Mouse (Mus musculus): Measurements from ENCODE around the gene Clnk. TPM values are rescaled to one million over a fixed set of nuclear protein-coding genes. Genes with fewer than 3 reads are reported as not detected.
"Not testable (repeated sequence)": the region's sequence is repeated elsewhere in the genome, so short reads cannot be mapped to it uniquely, and the experiment has no call there.

The Clnk gene
- 0.16 and 0.20 TPM in 2 replicates for polyA plus RNA-seq (2014; fragmentation: Nextera tagmentation; extraction: Ambion mirVana)

DNA sequence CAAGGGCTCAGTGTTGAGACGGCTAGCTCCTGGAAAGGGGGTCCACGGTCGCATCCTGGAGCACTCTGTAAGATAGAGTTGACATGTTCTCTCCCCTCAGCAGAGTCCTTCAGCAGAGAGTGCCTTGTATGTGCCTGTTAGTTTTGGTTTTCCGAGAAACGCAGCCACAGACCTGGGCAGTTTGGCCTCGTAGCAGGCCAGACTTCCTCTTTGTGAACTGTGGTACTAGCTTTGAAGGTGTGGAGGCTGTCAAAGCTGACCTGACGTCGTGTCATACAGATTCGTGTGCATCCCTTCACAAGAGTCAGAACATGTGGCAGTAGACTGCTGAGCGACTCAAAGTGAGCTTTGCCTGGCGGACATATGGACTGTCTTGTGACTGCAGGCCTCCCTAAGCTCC, at the start of gene Clnk:
Clnk (minus strand) TSS at position 191 of the 400 bp plus-strand sequence.
- 79% methylated on average over 11 of the region's 11 CpGs for WGBS

DNA sequence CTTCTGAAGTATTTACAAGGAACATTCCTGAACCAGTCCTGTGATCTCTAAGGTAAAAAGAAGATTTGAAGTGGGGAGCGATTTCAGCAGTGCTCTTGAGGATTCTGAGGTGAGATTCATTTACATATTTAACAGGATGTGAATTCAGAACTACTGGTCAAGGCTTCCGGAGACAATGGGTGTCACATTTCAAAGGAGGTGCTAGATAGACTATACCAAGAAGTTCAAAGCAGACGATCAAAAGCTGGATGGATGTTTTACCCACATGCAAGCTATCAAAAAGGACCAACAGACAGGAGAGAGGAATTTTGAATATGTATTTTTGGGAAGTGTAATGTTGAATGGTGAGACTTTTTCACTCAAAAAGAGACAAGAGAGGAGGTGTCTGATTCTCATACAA, 28.7 kb upstream of the Clnk start:
- Histone ChIP-seq H3K36me3 (ENCODE audit: control insufficient read depth, insufficient read depth, low read length) (no peaks in the 10 kb centered on the region), H3K4me3 (replicated peaks; ENCODE audit: low read depth, low read length) (no peak overlapping the region), H3K9ac (replicated peaks; ENCODE audit: low read length) (no peak overlapping the region), H3K27ac (replicated peaks; ENCODE audit: low read depth, low read length) (no peak overlapping the region), H3K27me3 (ENCODE audit: control insufficient read depth, insufficient read depth, low read length) (no peaks in the 10 kb centered on the region), H3K4me2 (ENCODE audit: low read length) (no peak overlapping the region), H3K9me3 (ENCODE audit: control insufficient read depth, low read length) (no peaks in the 10 kb centered on the region), H3K4me1 (ENCODE audit: control insufficient read depth, insufficient read depth, low read length) (no peaks in the 10 kb centered on the region)
- ATAC-seq (ENCODE audit: low FRiP score, low TSS enrichment) = no peak
- WGBS = 45% methylated on average over 3 of the region's 3 CpGs
- no peak for DNase-seq

More for the DNA sequence above, at the start of gene Clnk:
- no peaks in the 10 kb centered on the region for H3K27me3 ChIP-seq (ENCODE audit: control insufficient read depth, insufficient read depth, low read length)
- H3K9ac ChIP-seq (replicated peaks; ENCODE audit: low read length) = no peak within 1 kb of the TSS
- H3K4me1 ChIP-seq (ENCODE audit: control insufficient read depth, insufficient read depth, low read length) = no peaks in the 10 kb centered on the region
- no peaks in the 10 kb centered on the region for H3K9me3 ChIP-seq (ENCODE audit: control insufficient read depth, low read length)
- H3K4me2 ChIP-seq (ENCODE audit: low read length) = no peak within 1 kb of the TSS
- H3K27ac ChIP-seq (replicated peaks; ENCODE audit: low read depth, low read length) = no peak within 1 kb of the TSS
- no peak for DNase-seq
- no peak within 1 kb of the TSS for H3K4me3 ChIP-seq (replicated peaks; ENCODE audit: low read depth, low read length)
- H3K36me3 ChIP-seq (ENCODE audit: control insufficient read depth, insufficient read depth, low read length) = no peaks in the 10 kb centered on the region
- ATAC-seq (ENCODE audit: low FRiP score, low TSS enrichment) = no peak

DNA sequence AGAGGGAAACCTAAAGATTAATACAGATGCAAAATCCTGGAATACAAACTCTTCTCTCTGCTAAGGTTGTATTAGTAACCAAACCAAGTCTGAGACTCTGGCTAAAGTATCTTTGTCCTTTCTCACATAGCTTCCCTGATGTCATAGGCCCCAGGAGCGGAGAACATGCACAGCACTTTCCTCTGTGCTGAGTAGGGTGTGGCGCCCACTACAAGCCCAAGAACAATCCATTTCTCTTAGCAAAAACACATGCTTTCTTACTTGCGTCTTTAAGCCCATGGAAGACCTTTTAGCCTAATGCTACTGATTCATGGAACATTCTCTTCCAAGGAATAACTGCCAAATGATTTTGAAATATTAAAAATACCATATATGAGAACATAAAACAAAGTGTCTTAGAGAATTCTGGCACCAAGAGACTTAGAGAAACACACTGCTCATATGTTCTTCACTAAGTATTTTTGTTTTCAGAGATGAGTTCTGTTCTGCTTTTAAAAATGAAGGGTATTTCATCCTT, 28.0 kb upstream of the Clnk start:
- no peak overlapping the region for H3K9ac ChIP-seq (replicated peaks; ENCODE audit: low read length)
- 90% methylated on average over 3 of the region's 3 CpGs for WGBS

DNA sequence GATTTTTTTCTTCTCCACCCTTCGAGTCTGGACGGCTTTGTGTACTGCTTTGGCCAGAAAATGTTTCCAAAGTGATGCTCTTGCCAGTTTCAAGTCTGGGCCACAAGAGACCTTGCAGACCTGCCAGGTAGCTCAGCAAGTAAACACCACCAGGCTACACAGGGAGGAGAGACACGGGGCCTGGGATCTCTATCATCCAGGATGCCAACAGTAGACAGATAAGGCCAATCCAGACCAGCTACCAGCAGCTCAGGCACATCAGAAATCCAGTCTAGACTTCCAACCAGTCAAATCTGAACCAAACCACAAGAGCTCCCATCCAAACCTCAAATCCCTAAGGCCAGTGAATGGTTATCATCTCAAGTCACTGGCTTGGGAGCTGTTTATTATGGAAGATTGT, 26.3 kb upstream of the Clnk start:
- DNase-seq = no peak
- no peak for ATAC-seq (ENCODE audit: low FRiP score, low TSS enrichment)

More for the DNA sequence above, 28.0 kb upstream of the Clnk start:
- H3K4me1 ChIP-seq (ENCODE audit: control insufficient read depth, insufficient read depth, low read length) = no peaks in the 10 kb centered on the region
- DNase-seq (no peak), ATAC-seq (ENCODE audit: low FRiP score, low TSS enrichment) (no peak)
- H3K9me3 ChIP-seq (ENCODE audit: control insufficient read depth, low read length) = no peaks in the 10 kb centered on the region
- no peaks in the 10 kb centered on the region for H3K27me3 ChIP-seq (ENCODE audit: control insufficient read depth, insufficient read depth, low read length)
- no peaks in the 10 kb centered on the region for H3K36me3 ChIP-seq (ENCODE audit: control insufficient read depth, insufficient read depth, low read length)
- no peak overlapping the region for H3K4me3 ChIP-seq (replicated peaks; ENCODE audit: low read depth, low read length)
- no peak overlapping the region for H3K4me2 ChIP-seq (ENCODE audit: low read length)
- no peak overlapping the region for H3K27ac ChIP-seq (replicated peaks; ENCODE audit: low read depth, low read length)

DNA sequence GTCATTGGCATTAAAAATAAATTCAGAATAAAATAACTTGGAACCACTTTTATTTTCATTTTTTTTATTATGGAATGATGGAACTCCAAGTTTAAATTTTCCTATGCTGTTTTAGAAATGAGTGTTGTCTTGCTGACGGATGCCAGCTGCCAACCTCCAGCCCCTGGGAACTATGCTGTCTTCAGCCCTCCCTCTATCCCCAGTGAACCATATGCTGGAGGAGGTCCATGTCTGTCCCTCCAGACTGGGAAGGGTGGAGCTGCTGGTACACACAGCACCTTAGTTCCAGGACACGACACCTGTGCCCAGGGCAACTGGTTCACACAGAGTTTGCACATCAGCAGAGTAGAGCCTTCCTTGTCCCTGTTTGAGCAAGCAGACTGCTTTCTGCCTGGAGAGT, 22.4 kb upstream of the Clnk start:
- ATAC-seq (ENCODE audit: low FRiP score, low TSS enrichment) (no peak), DNase-seq (no peak)
- Histone ChIP-seq H3K9me3 (ENCODE audit: control insufficient read depth, low read length) (no peaks in the 10 kb centered on the region), H3K9ac (replicated peaks; ENCODE audit: low read length) (no peak overlapping the region), H3K36me3 (ENCODE audit: control insufficient read depth, insufficient read depth, low read length) (no peaks in the 10 kb centered on the region), H3K4me1 (ENCODE audit: control insufficient read depth, insufficient read depth, low read length) (no peaks in the 10 kb centered on the region), H3K27ac (replicated peaks; ENCODE audit: low read depth, low read length) (no peak overlapping the region), H3K4me2 (ENCODE audit: low read length) (no peak overlapping the region), H3K27me3 (ENCODE audit: control insufficient read depth, insufficient read depth, low read length) (no peaks in the 10 kb centered on the region), H3K4me3 (replicated peaks; ENCODE audit: low read depth, low read length) (no peak overlapping the region)
- 83% methylated on average over 2 of the region's 2 CpGs for WGBS

More for the DNA sequence above, 26.3 kb upstream of the Clnk start:
- Histone ChIP-seq H3K9me3 (ENCODE audit: control insufficient read depth, low read length) (no peaks in the 10 kb centered on the region), H3K4me3 (replicated peaks; ENCODE audit: low read depth, low read length) (no peak overlapping the region), H3K27ac (replicated peaks; ENCODE audit: low read depth, low read length) (no peak overlapping the region), H3K36me3 (ENCODE audit: control insufficient read depth, insufficient read depth, low read length) (no peaks in the 10 kb centered on the region), H3K9ac (replicated peaks; ENCODE audit: low read length) (no peak overlapping the region), H3K27me3 (ENCODE audit: control insufficient read depth, insufficient read depth, low read length) (no peaks in the 10 kb centered on the region), H3K4me1 (ENCODE audit: control insufficient read depth, insufficient read depth, low read length) (no peaks in the 10 kb centered on the region), H3K4me2 (ENCODE audit: low read length) (no peak overlapping the region)
- WGBS = 86% methylated on average over 3 of the region's 3 CpGs

DNA sequence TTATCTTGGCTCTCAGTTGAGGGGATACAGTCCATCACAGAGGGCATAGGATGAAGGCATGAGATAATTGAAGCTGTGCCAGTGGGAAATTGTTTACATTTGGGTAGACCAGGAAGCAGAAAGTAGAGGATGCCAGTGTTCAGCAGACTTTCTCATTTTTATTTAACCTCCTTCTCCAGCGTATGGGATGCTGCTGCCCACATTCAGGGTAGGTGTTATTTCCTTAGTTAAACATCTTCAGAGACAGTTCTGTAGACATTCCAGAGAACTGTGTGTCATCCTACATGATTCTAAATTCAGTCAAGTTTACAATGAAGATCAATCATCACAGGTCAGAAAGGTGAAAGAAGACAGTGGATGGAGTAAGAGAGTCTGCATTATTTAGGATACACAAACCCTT, 12.0 kb upstream of the Clnk start:
- 93% methylated on average over 1 of the region's 1 CpGs for WGBS
- DNase-seq = no peak
- no peaks in the 10 kb centered on the region for H3K27me3 ChIP-seq (ENCODE audit: control insufficient read depth, insufficient read depth, low read length)
- H3K4me3 ChIP-seq (replicated peaks; ENCODE audit: low read depth, low read length) = no peak overlapping the region
- H3K4me2 ChIP-seq (ENCODE audit: low read length) = no peak overlapping the region
- no peaks in the 10 kb centered on the region for H3K9me3 ChIP-seq (ENCODE audit: control insufficient read depth, low read length)
- H3K4me1 ChIP-seq (ENCODE audit: control insufficient read depth, insufficient read depth, low read length) = no peaks in the 10 kb centered on the region
- no peak overlapping the region for H3K27ac ChIP-seq (replicated peaks; ENCODE audit: low read depth, low read length)
- no peak overlapping the region for H3K9ac ChIP-seq (replicated peaks; ENCODE audit: low read length)
- H3K36me3 ChIP-seq (ENCODE audit: control insufficient read depth, insufficient read depth, low read length) = no peaks in the 10 kb centered on the region
- ATAC-seq (ENCODE audit: low FRiP score, low TSS enrichment) = no peak

DNA sequence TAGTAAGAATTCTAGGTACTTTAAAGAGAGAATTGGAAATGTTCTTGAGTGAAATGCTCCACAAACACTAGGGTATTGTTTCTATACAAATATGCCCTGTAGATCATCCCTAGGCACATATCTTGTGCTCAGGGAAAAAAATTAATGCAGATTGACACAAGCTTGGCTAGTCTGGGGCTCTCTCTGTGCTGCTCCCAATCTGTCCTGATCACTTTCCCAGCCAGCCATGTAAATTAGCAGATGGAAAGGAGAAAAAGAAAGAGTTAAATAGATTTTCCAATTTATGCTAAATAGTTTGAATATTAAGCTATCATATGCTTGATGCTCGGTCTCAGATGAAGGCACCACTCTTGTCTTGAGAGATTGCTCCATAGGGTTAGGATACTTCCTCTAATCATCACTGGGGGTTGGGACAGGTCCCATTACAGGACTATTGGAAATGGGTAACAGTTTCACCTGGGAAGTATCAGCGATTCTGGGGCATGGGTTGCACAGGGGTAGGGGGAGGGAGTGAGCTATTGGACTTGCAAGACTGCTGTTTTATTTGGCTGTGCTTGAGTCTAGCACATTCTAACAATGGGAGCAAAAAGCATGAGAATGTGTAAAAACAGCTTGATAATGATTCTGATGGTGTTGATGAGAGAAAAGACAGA, 10.1 kb upstream of the Clnk start:
- 84% methylated on average over 2 of the region's 2 CpGs for WGBS
- Histone ChIP-seq H3K27ac (replicated peaks; ENCODE audit: low read depth, low read length) (no peak overlapping the region), H3K27me3 (ENCODE audit: control insufficient read depth, insufficient read depth, low read length) (no peaks in the 10 kb centered on the region), H3K4me2 (ENCODE audit: low read length) (no peak overlapping the region), H3K4me1 (ENCODE audit: control insufficient read depth, insufficient read depth, low read length) (no peaks in the 10 kb centered on the region), H3K9ac (replicated peaks; ENCODE audit: low read length) (no peak overlapping the region), H3K4me3 (replicated peaks; ENCODE audit: low read depth, low read length) (no peak overlapping the region), H3K36me3 (ENCODE audit: control insufficient read depth, insufficient read depth, low read length) (no peaks in the 10 kb centered on the region), H3K9me3 (ENCODE audit: control insufficient read depth, low read length) (no peaks in the 10 kb centered on the region)
- no peak for ATAC-seq (ENCODE audit: low FRiP score, low TSS enrichment)
- DNase-seq = no peak

DNA sequence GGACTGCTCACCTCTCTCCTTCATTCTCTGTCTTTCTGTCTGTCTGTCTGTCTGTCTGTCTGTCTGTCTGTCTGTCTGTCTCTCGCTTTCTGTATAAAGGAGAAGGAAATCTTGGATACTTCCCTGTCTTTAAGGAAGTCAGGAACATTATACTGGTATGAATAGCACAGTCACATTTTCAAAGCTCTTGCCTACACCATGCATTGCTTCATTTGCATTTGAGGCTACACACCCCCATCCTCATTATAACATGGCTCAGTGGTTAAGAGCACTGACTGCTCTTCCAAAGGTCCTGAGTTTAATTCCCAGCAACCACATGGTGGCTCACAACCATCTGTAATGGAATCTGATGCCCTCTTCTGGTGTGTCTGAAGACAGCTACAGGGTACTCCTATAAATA, 6.0 kb upstream of the Clnk start:
- H3K27me3 ChIP-seq (ENCODE audit: control insufficient read depth, insufficient read depth, low read length); ATAC-seq (ENCODE audit: low FRiP score, low TSS enrichment); H3K9ac ChIP-seq (replicated peaks; ENCODE audit: low read length); H3K27ac ChIP-seq (replicated peaks; ENCODE audit: low read depth, low read length); H3K36me3 ChIP-seq (ENCODE audit: control insufficient read depth, insufficient read depth, low read length); H3K4me2 ChIP-seq (ENCODE audit: low read length); DNase-seq; H3K9me3 ChIP-seq (ENCODE audit: control insufficient read depth, low read length); H3K4me1 ChIP-seq (ENCODE audit: control insufficient read depth, insufficient read depth, low read length); H3K4me3 ChIP-seq (replicated peaks; ENCODE audit: low read depth, low read length): not testable (repeated sequence)
- 95% methylated on average over 1 of the region's 1 CpGs for WGBS

Data from midbrain, embryonic 14.5 days (tissue).